Mouse (Mus musculus): ENCODE results near the gene Prkag3.

Prkag3 gene

DNA sequence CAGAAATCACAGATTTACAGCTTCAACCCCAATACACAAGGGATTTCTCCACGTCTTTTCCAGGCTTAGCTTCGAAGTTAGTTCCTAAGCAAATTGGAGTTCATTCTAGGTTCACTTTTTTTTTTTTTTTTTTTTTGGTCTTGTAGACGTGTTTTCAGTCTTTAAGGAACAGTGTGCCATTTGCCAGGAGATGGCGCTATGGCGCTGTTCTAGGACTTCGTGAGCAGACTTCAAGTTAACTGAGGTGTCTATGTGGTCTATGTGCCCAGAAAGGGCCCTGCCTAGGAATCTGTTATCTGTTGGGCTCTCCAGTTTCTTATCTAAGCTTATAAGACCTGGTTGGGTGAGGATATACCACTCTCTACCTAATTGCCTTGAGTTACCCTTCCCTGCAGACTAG, 14.1 kb upstream of the Prkag3 start:
- peak; percentile 77 for DNase-seq (ENCODE audit: extremely low spot score, low spot score)

DNA sequence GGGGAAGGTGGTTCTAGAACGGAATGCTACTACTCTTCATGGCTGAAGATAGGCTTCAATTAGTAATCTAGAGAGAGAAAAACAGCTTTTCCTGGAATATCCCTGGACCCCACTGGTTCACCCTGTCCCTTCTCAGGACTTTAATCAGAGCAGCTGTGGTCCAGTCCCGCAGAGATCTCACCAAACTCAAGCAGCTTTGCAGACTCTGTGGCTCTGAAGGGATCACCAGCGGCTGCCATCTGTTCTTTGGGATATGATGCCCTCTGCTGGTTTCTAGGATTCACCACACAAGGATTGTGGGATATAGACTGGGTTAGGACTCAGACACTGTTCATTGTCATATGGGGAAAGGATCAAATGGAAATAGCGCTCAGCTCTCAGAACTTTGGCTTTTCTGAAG, 10.8 kb upstream of the Prkag3 start:
- peak; percentile 40 for DNase-seq (ENCODE audit: extremely low spot score, low spot score)

DNA sequence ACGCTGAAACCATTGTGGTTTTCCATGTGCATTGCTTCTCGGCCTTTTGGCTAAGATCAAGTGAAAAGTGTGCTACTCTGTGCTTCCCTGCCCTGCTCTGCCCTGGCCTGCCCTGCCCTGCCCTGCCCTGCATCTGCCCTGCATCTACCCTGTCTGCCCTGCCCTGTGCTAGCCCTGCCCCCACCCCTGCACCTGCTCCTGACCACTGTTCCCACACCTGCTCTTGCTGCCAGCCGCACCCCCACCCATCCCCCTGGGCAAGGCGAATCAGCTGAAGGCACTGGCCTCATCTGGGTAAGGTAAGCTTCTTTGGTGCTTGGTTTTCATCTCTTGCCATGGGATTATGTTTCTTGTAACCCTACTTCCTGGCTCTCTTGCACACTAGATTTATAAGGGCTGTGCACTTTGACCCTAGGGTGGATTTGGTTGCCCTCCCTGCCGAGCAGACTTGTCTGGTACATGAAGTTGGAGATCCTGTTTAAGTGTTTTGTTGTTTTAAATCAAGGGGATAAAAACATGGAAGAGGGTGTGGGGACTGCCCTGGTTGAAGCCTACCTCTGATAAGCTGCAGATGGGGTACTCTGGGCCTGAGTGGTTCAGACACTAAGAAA, 5.3 kb upstream of the Prkag3 start:
- DNase-seq (ENCODE audit: extremely low spot score, low spot score), result no peak

DNA sequence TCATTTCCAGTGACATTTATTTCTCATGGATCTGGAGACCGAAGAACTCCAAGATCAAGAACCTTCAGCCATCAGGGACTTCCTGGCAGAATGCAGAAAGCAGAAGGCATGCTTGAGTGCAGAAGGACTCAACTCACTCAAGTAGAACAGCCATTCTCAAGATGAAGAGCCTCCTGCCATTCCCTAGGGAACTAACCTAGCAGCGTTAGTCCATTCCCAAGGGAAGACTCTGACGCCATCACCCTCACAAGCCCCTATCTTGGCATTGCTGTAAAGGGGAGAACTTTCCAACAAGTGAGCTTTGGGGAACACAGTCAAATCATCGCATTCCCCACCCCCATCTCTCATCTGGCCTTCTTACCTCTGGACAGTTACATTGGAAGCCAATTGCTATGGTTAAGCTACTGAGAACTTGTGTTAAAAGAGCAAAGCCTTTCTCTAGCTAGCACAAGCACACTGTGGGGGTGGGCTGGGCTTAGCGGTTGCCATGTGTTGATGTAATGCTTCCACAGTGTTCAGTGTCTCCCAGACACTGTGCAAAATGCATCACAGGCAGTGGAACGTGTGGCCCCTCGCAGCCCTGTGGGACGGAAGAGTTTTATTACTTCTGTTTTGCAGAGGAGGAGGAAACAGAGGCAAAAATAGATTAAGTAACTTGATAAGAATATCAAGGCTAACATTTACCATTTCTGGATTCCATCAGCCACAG, 4.4 kb upstream of the Prkag3 start:
- no peak for DNase-seq (ENCODE audit: extremely low spot score, low spot score)

DNA sequence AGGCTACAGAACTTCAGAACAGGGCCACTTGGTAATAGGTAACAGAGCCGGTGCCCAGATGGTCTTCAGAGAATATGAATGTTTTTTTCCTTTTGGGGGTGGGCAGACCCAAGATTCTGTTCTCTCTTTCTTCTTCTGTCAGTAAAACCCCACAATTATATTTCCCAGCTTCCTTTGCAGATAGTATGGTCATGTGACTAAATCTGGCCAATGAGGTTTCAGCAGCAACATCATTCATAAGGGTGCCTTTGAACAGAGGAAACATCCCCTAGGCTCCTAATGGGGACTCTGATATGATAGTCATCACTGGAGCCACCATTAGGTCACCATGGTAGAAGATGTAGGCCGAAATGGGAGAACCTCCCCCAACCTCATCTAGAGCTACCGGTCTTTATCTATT, 3.8 kb upstream of the Prkag3 start:
- DNase-seq (ENCODE audit: extremely low spot score, low spot score), result no peak

DNA sequence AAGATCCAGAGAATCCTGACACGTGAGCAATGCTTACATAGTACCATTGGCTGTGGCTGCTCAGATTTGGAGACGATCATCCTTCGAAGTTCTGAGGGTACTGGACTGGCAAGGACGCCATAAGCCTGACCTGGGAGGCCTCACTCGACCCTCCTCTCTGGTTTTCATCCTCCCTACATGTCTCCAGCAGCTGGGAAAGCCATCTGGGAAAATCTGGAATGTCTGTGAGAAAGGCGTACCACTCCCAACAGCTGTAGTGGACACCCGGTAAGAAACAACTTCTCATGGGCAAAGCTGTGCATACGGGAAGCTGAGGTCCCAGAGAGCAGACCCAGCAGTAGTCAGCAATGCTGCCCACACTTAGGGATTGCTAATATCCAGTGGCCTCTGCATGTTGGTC, 3.1 kb upstream of the Prkag3 start:
- no peak for DNase-seq (ENCODE audit: extremely low spot score, low spot score)

DNA sequence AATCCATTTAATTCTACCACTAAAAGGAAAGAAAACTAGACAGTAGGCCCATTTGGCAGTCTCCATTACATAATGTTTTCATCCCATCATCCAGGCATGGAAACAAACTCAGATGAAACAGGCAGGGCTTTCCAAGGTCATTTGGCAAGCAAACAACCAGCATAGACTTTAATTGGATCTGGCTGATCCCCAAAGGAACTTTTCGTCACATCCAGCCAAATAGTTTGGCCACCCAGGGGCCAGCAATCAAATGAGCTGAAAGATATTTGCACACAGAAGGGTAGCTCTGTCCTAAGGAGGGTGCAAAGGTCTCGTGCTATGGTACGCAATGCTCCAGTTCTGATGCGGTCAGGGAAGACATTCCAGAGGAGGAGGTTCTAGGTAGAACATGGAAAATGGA, 1.7 kb upstream of the Prkag3 start:
- DNase-seq (ENCODE audit: extremely low spot score, low spot score), result no peak

DNA sequence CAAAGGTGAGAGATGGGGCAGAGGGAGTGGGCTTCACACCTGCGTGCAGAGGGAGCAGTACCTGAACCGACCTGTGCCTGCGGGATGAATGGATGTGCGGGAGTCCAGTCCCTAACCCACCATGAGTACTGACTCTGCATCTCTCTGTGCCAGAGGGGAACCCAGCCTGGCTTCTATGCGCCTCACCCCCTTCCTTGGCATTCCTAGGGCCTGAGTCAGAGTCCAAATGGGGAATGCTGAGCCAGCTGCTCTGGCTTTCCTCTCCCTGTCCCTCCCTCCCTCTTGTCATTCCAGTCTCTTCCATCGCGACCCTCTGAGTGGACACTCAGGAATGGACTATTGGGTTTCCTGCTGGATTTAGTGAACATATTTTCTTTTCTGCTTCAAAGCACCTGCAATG, 280 bp upstream of the Prkag3 start:
- no peak for DNase-seq (ENCODE audit: extremely low spot score, low spot score)

DNA sequence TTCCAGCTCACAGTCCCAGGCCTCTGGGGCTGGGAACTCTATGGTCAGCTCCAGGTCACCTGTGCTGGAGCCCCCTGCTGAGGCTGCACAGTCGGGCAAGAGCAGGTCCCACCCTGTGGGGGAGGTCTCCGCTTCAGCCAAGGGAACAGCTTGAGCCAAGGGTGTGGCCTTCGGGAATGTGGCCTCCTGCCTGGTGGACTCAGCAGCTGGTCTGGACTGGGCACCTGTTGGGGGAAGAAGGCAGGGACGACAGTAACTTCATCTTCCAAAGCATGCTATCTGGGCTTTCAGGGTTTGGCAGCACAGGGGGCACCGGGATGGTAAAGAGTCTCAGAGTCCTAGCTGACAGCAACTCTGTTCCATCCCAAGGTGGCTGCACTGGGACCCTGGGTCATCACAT, 1.7 kb downstream of the Prkag3 start:
- no peak for DNase-seq (ENCODE audit: extremely low spot score, low spot score)

DNA sequence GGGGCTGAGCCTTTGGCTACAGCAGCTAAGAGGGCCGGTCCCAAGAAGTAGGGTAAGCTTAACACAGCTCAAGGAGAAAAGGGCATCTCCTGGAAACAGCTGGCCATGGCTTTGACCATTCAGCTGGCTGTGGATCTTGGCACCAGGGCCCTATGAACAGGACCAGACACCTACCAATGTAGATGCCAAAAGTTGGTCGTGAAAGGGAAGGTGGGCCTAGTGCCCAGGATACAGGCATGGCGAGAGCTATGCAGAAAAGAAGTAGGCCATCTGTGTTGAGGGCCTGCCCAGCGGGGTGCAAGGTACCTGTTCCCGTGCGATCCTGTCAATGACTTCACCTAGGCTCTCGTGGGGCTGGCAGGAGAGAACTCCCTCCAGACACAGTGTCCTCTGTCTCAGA, 8.2 kb downstream of the Prkag3 start:
- DNase-seq (ENCODE audit: extremely low spot score, low spot score), result no peak

DNA sequence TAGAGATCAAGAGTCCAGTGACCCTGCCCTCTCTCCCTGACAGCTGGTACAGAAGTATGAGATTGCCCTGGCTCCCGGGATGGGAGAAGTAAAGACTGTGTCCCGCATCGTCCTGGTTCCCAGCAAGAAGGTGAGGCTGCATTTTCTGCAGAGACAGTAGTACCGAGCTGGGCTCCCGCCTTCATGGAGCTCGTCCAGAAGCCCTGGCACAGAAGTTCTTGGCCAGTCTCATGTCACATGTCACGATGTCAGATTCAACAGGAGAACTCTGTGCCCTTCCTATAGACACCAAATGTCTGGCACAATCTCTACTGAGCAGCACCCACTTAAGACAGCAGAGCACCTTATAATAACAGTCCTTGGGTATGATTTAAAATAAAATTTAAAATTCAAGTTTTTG, 11.5 kb downstream of the Prkag3 start:
- no peak for DNase-seq (ENCODE audit: extremely low spot score, low spot score)

DNA sequence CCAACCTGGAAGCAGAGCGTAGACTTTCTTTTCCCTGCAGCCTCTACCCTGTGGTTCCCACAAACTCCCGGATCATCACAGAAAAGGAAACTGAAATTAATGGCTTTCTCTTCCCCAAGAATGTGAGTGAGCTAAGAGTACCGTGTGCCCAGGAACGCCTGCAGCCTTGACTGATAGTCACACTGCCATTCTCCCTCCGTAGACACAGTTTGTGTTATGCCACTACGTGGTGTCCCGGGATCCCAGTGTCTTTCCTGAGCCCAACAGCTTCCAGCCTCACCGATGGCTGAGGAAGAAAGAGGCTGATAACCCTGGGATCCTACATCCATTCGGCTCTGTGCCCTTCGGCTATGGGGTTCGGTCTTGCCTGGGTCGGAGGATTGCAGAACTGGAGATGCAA, 12.0 kb downstream of the Prkag3 start:
- no peak for DNase-seq (ENCODE audit: extremely low spot score, low spot score)

DNA sequence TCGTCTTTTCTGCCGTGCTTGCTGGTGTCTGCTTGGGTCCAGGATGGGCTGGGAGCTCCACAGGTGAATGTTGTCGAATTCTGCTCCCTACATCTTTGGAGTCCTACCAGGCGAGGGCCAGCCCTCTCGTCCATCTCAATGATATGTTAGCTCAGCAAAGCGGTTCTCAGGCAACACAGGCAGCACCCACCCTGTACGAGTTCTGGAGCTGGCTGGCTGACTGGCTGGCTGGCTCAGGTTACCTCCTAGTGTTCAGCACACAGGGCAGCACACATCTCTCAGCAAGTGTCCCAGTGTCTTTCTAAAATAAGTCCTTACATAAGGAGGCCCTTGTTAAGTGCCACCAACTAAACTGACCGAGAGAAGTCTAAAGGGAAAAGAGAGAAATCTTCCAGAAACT, 20.6 kb downstream of the Prkag3 start:
- DNase-seq (ENCODE audit: extremely low spot score, low spot score), result no peak

DNA sequence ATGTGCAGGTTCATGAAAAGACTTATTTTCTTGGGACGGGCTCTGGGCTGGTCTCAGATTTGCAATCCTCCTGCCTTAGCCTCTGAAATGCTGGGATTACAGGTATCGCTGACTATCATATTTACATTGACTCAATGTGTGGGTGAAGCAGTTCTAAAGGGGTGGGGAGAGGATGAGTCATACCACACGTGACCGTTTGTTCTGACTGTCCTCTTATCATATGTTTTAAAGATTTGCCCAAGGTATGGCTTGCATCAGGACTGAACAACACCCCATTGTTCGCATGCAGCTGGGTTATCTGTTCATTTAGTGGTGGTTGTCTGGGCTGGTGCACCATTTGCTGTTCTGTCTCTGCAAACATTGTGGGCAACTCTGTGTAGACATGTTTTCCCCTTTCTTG, 22.3 kb downstream of the Prkag3 start:
- DNase-seq (ENCODE audit: extremely low spot score, low spot score), result no peak

DNA sequence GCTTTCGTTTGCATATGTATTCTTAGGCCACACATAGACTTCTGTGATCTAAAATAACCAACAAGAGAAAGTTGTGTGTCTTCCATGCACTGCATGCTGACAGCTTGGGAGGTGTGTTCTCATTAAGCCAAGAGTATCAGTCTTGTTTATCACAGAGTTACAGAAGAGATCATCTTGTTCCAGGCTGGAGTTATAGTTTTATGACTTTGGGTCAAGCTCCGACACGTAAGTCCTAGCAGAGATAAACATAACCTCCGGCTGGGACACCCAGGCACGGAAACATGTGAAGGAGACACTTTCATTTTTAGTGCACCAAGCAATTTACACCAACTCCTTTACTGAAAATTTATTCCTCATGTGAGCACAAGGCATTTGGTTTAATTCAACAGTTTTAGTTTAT, 22.9 kb downstream of the Prkag3 start:
- no peak for DNase-seq (ENCODE audit: extremely low spot score, low spot score)

DNA sequence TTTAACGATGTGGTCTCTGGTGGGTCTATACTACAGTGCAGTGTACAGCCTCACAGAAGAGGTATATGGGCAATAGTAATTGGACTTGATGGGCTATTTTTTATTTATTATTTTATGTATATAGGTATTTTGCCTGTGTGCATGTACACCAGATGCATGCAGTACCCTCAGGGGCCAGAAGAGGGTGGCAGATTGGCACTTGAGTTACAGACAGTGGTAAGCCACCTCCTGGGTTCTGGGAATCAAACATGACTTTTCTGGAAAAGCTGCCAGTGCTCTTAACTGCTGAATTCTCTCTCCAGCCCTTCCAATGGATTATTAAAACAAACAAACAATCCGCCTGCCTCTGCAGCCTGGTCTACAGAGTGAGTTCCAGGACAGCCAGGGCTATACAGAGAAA, 25.3 kb downstream of the Prkag3 start:
- DNase-seq (ENCODE audit: extremely low spot score, low spot score), result no peak

DNA sequence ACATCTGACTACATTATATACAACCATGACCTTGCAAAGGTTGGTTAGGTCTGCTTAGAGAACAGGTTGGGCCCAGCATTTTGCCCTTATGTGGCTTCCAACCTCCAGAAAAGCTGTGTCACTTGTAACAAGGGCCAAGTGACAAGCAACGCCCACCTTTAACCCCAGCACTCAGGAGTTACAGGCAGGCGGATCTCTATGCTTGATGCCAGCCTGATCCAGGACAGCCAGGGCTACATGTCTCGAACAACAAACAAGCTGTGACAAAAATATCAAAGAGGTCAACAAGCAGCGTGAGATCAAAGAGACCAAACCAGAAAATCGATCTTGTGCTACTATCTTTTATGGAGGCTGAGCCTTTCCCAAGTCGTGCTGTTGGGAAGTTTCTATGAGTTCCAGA, 27.4 kb downstream of the Prkag3 start:
- DNase-seq (ENCODE audit: extremely low spot score, low spot score), result no peak

DNA sequence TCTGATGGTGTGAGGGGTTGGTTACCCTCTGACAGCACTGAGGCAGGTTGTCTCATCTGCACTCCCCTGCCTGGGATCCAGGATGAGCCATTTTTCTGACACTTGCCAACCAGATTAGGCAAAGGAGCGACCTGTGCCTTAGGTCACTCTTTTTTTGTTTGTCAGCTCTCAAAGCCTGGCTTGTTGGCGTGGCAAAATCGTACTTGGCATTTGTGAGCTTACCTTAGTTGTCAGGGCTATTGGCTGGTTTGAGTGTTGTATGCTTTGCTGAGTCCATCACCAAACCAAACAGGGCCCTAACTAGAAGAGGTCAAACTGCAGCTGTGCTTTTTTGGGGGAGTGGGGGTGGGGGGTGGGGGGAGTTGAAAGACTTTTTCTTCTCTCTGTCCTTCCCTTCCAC, 29.7 kb downstream of the Prkag3 start:
- DNase-seq (ENCODE audit: extremely low spot score, low spot score), result no peak

DNA sequence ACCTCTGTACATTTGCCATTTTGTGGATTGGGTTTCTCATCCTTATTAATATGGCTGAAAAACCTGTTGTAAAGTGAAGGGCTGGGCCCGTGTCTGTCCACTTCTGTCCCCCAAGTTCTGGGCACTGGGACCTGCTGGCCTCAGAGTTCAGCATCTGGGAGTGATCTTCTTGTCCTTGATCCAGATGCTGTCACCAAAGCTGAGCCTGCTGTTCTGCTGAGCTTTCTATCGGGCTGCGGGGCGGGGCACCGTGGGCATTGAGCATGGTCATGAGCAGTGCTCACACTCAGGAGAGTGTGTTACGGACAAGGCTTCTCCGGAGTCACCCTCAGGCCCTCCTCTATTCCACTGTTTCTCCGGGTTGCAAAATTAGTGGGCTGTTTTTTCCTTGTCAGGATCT, 30.9 kb downstream of the Prkag3 start:
- DNase-seq (ENCODE audit: extremely low spot score, low spot score), result no peak

DNA sequence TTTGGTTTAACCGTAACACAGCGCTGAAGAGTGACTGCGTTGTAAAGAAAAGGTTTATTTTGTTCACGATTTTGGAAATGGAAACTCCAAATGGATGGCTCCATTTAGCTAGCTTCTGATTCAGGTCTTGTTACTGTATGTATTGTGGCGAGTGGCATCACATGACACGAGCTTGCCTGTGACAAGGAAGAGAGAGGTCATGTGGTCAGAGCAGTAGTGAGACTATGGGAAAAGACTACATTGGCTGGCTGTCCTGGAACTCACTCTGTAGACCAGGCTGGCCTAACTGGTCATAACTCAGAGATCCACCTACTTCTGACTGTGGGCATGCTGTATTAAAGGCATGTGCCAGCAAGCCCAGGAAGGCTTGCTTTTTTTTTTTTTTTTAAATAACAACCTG, 33.1 kb downstream of the Prkag3 start:
- DNase-seq (ENCODE audit: extremely low spot score, low spot score), result no peak

DNA sequence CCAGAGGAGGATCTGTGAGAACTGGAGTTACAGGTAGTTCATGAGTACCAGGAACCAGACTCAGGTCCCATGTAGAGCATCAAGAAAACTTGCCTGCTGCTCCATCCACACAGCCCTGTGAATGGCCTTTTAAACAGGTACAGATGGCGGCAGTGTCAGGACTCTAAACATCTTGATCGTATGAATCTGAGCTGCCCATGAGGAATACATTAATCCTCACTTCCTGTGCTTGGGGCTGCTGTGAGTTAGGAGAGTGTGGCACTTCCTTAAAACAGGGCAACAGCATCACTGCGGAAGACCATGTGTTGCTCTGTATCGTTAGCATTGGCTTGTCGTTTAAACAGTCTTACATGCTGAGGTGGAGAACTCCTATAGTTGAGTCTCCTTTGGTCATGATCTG, 33.6 kb downstream of the Prkag3 start:
- peak; percentile 37 for DNase-seq (ENCODE audit: extremely low spot score, low spot score)

DNA sequence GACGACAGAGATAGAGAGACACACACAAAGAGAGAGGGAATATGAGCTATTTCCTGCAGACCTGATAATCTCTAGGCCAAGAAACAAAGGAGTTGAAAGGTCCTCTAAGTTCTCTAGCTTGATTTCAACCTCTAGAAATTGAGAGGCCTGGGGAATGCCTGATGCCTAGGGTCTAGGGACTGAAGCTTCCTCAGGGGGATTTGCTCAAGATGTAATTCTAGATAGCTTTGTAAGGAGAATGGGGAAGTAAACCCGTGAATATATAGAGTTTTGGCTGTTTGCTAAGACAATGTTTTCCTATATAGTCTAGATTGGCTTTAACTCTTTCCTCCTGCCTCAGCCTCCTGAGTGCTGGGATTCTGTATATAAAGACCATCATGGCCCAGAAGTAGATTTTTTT, 34.1 kb downstream of the Prkag3 start:
- DNase-seq (ENCODE audit: extremely low spot score, low spot score), result no peak

DNA sequence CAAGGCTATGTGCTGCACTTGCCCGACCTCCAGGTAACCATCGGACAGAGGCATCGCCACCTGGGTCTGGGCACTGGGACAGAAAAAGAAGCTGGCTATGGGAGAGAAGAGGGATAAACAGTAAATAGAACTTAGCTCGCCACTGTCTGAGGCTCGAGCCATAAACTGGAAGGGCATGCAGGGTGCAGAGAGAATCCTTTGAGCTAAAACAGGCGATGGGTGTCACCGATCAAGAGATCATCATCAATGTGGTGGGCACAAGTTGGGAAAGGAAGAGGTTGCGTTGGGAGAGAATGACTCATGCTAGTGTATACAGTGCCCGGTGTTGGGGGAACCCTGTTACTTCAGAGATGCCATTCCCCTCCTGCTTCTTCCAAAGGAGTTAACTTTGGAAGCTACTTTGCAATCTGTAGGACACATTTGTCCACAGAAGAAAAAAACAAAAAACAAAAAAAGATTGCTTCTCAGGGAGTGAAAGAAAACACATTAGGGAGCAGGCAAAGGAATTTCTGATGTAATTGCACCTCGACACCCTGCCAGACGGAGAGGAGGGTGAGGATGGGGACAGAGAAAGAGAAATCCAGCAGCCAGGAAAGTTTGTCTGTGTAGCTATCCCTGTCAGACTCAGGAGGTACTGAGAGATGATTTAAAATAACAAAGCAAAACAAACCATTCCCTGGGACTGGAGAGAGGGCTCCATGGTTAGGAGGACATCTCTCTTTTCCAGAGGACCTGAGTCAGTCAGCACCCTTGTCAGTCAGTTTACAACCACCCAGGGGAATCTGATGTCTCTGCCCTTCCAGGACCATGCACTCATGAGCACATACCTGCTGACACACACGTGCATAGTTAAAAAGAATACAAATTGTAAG, 34.9 kb downstream of the Prkag3 start:
- DNase-seq (ENCODE audit: extremely low spot score, low spot score), result no peak

Measured in neural tube, embryonic 10.5 days (tissue).